Mouse (Mus musculus) neural tube, embryonic 12.5 days (tissue): ENCODE data around the gene AI182371. TPM values are rescaled to one million over a fixed set of nuclear protein-coding genes. Genes with fewer than 3 reads are reported as not detected.

ENCODE experiments used
- ATAC-seq: fragments of 200-750 bp; cut with Nextera tagmentation; 2 replicates; pipeline ENCODE4 v1.8.0; 2017; ENCODE audit warnings: low read depth, mild to moderate bottlenecking, moderate TSS enrichment, moderate library complexity; ENCODE audit not compliant: low FRiP score
- H3K27ac ChIP-seq: fragments of 300-500 bp; sonication (generic); 2 replicates; pipeline ENCODE4 v1.5.1; 2016
- H3K27me3 ChIP-seq: fragments of 300-500 bp; sonication (generic); replicated peaks from 2 replicates; pipeline ENCODE4 v1.6.1; 2016; ENCODE audit warnings: mild to moderate bottlenecking
- H3K36me3 ChIP-seq: fragments of 300-500 bp; sonication (generic); 2 replicates; pipeline ENCODE4 v1.6.1; 2016; ENCODE audit warnings: mild to moderate bottlenecking
- H3K4me1 ChIP-seq: fragments of 300-500 bp; sonication (generic); 2 replicates; pipeline ENCODE4 v1.6.1; 2016
- H3K4me2 ChIP-seq: fragments of 300-500 bp; sonication (generic); replicated peaks from 2 replicates; pipeline ENCODE4 v1.6.1; 2016; ENCODE audit warnings: mild to moderate bottlenecking
- H3K4me3 ChIP-seq: fragments of 300-500 bp; sonication (generic); 2 replicates; pipeline ENCODE4 v1.5.1; 2016
- H3K9ac ChIP-seq: fragments of 300-500 bp; sonication (generic); 2 replicates; pipeline ENCODE4 v1.6.1; 2016; ENCODE audit warnings: mild to moderate bottlenecking
- H3K9me3 ChIP-seq: fragments of 300-500 bp; sonication (generic); 2 replicates; pipeline ENCODE4 v1.6.1; 2016; ENCODE audit warnings: mild to moderate bottlenecking
- WGBS: fragments of 180-500 bp; shearing (Covaris S2); methylation state at CpG from one replicate; pipeline ENCODE4 v1.1.7; 2016; 5-methylcytosine and 5-hydroxymethylcytosine counted together
- polyA plus RNA-seq: library from polyadenylated mRNA; unstranded; fragments of >200 nt; fragmentation: Nextera tagmentation; extraction: Ambion mirVana; gene quantifications from 2 replicates; pipeline ENCODE4 v1.2.1, GENCODE M21; 2016

AI182371 gene
- polyA plus RNA-seq, 1 experiment from 2014 or later = 0.24 TPM

DNA sequence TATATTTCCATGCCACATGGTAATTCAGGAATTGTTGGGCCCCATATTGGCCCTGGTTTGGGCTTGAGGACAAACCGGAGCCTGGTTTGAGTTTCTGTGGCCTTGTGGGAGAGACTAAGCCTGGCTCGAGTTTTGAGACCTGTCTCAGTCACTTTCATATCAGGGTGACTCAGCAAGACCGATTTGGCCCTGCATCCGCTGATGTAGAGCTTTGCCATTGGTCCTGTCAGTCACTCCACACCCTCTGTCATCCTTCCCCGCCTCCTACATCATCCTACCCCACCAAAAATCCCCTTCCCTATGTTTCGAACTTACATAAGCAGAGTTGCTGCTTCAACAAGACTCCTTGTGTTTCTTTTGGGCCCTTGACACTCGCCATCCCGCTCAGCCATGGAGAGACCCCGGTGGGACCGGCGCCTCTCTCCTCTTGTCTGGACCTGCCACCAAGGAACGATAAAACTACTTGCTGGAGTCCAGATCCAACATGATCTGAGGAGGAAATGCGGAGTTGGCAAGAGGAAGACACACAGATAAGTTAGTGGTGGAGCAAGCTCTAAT, 34.7 kb downstream of the AI182371 start:
- 92% methylated on average over 13 of the region's 13 CpGs for WGBS
- Histone ChIP-seq H3K4me2 (no peak overlapping the region), H3K4me3 (no peak overlapping the region), H3K9me3 (no peaks in the 10 kb centered on the region), H3K4me1 (no peaks in the 10 kb centered on the region), H3K36me3 (no peaks in the 10 kb centered on the region), H3K9ac (no peak overlapping the region), H3K27ac (no peak overlapping the region), H3K27me3 (no peaks in the 10 kb centered on the region)
- no peak for ATAC-seq

DNA sequence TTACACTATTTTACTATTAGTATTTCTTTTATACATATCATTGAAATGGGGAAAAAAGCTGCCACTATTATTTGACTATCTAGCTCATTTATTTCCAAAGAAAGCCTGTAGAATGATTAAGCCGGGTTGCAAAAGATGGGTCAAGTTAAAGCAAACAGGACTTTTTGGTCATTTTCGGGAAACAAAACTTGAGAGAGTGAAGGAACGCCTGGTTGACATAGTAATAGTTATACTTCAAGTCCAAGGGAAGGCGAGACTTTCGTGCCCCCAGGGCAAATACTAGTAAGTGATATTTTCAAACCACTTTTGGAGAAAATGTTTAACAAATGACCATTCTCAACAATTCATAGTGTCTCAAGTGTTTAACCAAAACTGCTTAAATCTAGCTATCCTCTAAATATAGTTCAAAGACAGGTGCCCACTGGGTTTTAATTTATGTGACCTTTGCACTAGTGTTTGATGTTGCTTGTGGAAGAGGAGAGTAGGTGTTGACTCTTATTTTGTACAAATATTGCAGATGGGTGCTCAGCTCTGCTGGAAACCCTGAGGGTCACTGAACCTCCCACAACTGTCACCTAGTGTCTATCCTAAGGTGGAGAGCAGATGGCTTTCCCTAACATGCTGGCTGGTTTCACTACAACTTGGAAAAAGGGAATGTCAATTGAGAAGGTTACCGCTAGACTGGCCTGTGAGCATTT, 37.9 kb downstream of the AI182371 start:
- H3K36me3 ChIP-seq = no peaks in the 10 kb centered on the region
- no peaks in the 10 kb centered on the region for H3K4me1 ChIP-seq
- no peaks in the 10 kb centered on the region for H3K27me3 ChIP-seq
- H3K4me2 ChIP-seq = no peak overlapping the region
- H3K4me3 ChIP-seq = no peak overlapping the region
- H3K9me3 ChIP-seq = no peaks in the 10 kb centered on the region
- no peak overlapping the region for H3K9ac ChIP-seq
- no peak overlapping the region for H3K27ac ChIP-seq
- WGBS = 90% methylated on average over 6 of the region's 6 CpGs
- no peak for ATAC-seq

DNA sequence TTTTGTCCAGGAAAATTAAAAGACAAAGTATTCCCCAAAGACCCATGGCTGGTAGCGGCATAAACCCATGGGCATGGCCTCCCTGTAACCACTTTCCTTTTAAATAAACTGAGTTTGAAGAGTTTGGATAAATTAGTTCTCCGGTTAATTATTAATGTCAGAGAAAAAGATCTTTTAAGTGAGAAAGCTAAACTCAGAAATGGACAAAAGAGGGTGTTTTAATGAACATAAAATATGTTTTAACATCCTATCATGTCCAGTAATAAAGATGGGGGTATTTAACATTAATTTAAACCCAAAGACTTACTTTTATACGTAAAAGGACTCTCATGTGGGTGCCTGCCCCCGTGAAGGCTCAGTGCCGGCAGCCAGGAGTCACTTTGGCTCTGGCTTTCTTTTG, 40.0 kb downstream of the AI182371 start, which contains the start of gene Hc:
Gene Hc, minus strand, starts transcription at position 101 of the 400 bp plus-strand sequence.
- WGBS = 84% methylated on average over 5 of the region's 5 CpGs
- no peak within 1 kb of the TSS for H3K27ac ChIP-seq
- no peak within 1 kb of the TSS for H3K4me3 ChIP-seq
- H3K36me3 ChIP-seq = no peaks in the 10 kb centered on the region
- H3K4me1 ChIP-seq = no peaks in the 10 kb centered on the region
- H3K4me2 ChIP-seq = no peak within 1 kb of the TSS
- no peaks in the 10 kb centered on the region for H3K9me3 ChIP-seq
- no peak for ATAC-seq
- H3K27me3 ChIP-seq = no peaks in the 10 kb centered on the region
- H3K9ac ChIP-seq = no peak within 1 kb of the TSS

DNA sequence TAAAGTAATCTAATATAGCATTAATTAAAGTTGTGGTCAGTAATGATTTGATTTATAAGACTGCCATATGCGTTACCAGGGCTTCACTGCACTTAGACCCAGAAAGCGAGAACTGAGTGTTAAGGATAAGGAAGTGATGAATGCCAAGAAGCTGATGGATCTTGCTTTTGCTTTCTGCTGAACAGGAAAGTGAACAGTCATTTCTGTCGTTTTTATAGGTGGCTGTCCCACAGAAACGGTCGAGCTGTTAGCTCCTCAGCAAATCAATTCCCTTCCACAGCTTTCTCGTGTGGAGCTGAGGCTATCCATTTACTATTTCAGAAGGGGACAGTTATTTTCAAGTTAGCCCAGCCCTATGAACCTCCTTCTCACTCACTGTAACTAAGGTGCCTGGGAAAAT, 40.4 kb downstream of the AI182371 start:
- Histone ChIP-seq H3K4me3 (no peak overlapping the region), H3K9ac (no peak overlapping the region), H3K4me2 (no peak overlapping the region), H3K36me3 (no peaks in the 10 kb centered on the region), H3K27ac (no peak overlapping the region), H3K9me3 (no peaks in the 10 kb centered on the region), H3K27me3 (no peaks in the 10 kb centered on the region), H3K4me1 (no peaks in the 10 kb centered on the region)
- 78% methylated on average over 6 of the region's 6 CpGs for WGBS
- no peak for ATAC-seq

DNA sequence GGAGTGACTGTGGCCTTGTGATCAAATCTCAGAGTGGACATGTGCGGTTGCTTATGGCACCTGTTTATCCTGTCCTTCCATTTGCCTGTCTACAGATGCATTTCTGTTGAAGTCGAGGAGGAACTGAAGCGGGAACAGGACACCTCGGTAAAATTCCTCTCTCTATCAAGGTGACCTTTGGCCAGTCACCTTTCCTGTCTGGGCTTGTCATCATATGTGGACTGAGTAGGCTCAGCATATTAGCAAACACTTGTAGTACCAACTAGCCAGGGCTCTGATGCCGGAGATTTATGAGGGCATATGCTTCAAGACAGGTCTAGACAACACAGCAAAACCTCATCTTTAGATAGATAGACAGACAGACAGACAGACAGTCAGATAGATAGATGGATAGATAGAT, 41.1 kb downstream of the AI182371 start:
- no peak overlapping the region for H3K9ac ChIP-seq
- H3K27ac ChIP-seq = no peak overlapping the region
- no peaks in the 10 kb centered on the region for H3K27me3 ChIP-seq
- no peaks in the 10 kb centered on the region for H3K4me1 ChIP-seq
- 92% methylated on average over 5 of the region's 5 CpGs for WGBS
- no peak overlapping the region for H3K4me3 ChIP-seq
- H3K4me2 ChIP-seq = no peak overlapping the region
- no peaks in the 10 kb centered on the region for H3K36me3 ChIP-seq
- H3K9me3 ChIP-seq = no peaks in the 10 kb centered on the region
- no peak for ATAC-seq

DNA sequence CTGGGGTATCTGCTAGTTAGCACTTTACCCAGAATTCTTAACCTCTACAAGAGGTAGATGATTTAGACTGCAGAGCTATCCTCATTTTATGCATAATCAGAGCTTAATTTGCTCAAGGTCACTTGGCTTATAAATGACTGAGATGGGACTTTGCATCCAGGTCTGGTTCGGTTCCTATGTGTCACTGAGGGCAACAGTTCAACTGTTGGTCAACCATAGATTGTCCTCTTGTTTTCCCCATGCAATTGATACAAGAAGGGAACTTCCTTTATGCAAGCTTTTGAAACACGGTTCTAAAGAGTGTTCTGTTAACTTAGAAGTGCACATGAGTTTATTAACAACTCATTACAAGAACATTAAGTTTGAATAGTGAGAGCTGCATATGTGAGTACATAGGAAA, 43.0 kb downstream of the AI182371 start:
- Histone ChIP-seq H3K4me3 (no peak overlapping the region), H3K27ac (no peak overlapping the region)
- ATAC-seq = no peak

DNA sequence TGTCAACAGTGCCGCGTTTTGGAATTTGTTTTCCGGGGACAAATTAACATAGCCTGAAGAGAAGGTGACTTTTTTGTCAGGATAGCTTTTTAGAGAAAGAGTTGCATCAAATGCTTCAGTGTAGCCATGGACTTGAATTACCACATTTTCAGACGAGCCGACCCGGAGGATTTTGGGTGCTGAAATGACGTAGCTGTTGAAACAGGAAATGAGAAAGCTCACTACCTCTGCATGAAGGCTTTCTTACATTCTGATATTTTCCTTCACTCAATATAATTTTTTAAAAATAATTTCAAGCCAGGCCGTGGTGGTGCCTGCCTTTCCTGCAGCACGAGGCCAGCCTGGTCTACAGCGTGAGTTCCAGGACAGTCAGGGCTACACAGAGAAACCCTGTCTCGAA, 44.1 kb downstream of the AI182371 start:
- no peaks in the 10 kb centered on the region for H3K4me1 ChIP-seq
- no peaks in the 10 kb centered on the region for H3K27me3 ChIP-seq
- H3K9ac ChIP-seq = no peak overlapping the region
- no peak overlapping the region for H3K27ac ChIP-seq
- no peaks in the 10 kb centered on the region for H3K9me3 ChIP-seq
- 90% methylated on average over 11 of the region's 11 CpGs for WGBS
- no peak overlapping the region for H3K4me3 ChIP-seq
- no peaks in the 10 kb centered on the region for H3K36me3 ChIP-seq
- H3K4me2 ChIP-seq = no peak overlapping the region
- ATAC-seq = no peak

More for the DNA sequence above, 43.0 kb downstream of the AI182371 start:
- Histone ChIP-seq H3K9me3 (no peaks in the 10 kb centered on the region), H3K9ac (no peak overlapping the region), H3K27me3 (no peaks in the 10 kb centered on the region), H3K36me3 (no peaks in the 10 kb centered on the region), H3K4me1 (no peaks in the 10 kb centered on the region), H3K4me2 (no peak overlapping the region)
- WGBS = 82% methylated on average over 2 of the region's 2 CpGs

DNA sequence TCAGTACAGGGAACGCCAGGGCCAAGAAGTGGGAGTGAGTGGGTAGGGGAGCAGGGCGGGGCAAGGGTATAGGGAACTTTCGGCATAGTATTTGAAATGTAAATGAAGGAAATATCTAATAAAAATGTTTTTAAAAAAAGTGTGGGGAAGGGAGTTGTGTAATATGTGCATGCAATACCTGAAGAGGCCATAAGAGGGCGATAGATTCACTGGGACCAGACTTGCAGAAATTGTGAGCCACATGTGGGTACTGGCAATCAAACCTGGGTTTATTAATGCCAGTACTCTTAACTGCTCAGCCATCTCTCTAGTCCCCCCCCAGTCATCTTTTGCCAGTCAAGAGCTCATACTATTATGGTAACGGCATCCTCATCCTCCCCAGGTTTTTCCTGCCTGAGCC, 52.5 kb downstream of the AI182371 start:
- 34% methylated on average over 5 of the region's 5 CpGs for WGBS
- no peak overlapping the region for H3K4me2 ChIP-seq

DNA sequence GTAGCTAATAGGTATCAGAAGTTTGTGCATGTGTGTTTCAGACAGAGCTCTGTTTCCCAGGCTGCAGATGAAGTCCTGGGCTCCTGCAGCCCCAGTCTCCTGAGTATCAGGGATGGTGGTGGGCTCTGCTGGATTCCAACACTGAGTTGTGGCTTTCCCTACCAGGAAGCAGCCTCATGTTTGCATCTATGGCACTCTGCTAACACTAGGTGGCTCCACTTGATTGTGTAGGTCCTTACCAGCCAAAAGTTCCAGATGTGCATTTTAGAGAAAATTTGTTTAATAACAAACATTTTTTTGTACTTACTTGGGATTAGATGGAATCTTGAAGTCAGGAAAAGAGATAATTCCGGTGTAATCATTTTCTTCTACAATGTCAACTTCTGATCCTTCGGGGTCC, 56.4 kb downstream of the AI182371 start:
- no peaks in the 10 kb centered on the region for H3K36me3 ChIP-seq
- ATAC-seq = no peak
- H3K9ac ChIP-seq = no peak overlapping the region
- WGBS = 71% methylated on average over 2 of the region's 2 CpGs
- no peaks in the 10 kb centered on the region for H3K27me3 ChIP-seq
- no peak overlapping the region for H3K27ac ChIP-seq
- H3K4me1 ChIP-seq = no peaks in the 10 kb centered on the region
- H3K4me3 ChIP-seq = no peak overlapping the region
- H3K4me2 ChIP-seq = no peak overlapping the region
- peaks cover 3% of the 10 kb centered on the region; the same call in 1 of the 2 replicates for H3K9me3 ChIP-seq

More for the DNA sequence above, 52.5 kb downstream of the AI182371 start:
- Histone ChIP-seq H3K27me3 (no peaks in the 10 kb centered on the region), H3K9me3 (no peaks in the 10 kb centered on the region), H3K36me3 (no peaks in the 10 kb centered on the region), H3K9ac (no peak overlapping the region), H3K27ac (no peak overlapping the region), H3K4me3 (no peak overlapping the region), H3K4me1 (no peaks in the 10 kb centered on the region)
- no peak for ATAC-seq

DNA sequence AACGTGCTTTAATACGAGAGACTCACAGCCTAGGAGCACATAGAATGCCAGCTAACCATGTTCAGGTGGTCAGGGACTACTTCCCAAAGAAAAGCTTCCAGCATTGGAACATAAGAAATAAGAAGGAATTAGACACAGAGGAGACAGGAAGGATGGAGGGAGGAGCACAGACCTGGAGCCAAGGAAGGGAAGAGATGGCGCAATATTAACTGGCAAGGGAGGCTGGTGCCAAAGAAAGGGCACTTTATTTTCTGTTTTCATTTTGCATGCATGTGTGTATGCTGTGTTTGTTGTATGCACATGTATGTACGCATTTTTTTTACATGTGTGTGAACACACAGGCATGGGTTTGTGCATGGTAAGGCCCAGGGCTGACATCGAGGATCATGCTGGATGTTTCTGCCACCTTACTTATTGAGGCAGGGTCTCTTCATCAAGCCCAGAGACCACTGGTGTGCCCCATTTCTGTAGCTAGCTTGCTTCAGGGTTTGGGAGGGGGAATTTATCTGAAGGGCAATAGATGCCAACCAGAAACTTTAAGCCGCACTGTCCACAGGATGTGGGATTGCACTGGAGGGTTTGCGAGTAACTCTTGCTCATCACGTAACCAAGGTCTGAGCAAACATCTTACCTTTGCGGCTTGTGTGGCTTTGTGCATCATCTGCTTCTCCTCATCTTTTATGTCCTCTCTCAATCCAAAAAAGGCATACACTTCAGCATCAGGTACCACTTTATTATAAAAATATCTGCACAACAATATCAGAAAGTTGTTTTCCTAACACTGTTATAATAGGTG, 62.6 kb downstream of the AI182371 start:
- no peak for ATAC-seq
- H3K4me3 ChIP-seq = no peak overlapping the region
- peaks cover 3% of the 10 kb centered on the region; the same call in 1 of the 2 replicates for H3K9me3 ChIP-seq
- no peaks in the 10 kb centered on the region for H3K36me3 ChIP-seq
- H3K27me3 ChIP-seq = no peaks in the 10 kb centered on the region
- no peak overlapping the region for H3K27ac ChIP-seq
- no peak overlapping the region for H3K9ac ChIP-seq
- no peaks in the 10 kb centered on the region for H3K4me1 ChIP-seq
- 91% methylated on average over 9 of the region's 9 CpGs for WGBS
- H3K4me2 ChIP-seq = no peak overlapping the region
